Mouse (Mus musculus): ENCODE measurements around the gene Slc22a20. TPM values are rescaled to one million over a fixed set of nuclear protein-coding genes. Genes with fewer than 3 reads are reported as not detected.

Slc22a20 gene
- total RNA-seq, 2 experiments from 2014 or later, result 0.20 to 1.1 TPM

GRCm38 (mm10) chr19:5928104-5928503 is 57.8 kb downstream of the Slc22a20 start:
- ATAC-seq (ENCODE audit: poor library complexity, severe bottlenecking), result no peak

GRCm38 (mm10) chr19:5927532-5927931 is 58.4 kb downstream of the Slc22a20 start:
- no peak for ATAC-seq (ENCODE audit: poor library complexity, severe bottlenecking)

GRCm38 (mm10) chr19:5927026-5927425 is 58.9 kb downstream of the Slc22a20 start:
- ATAC-seq (ENCODE audit: poor library complexity, severe bottlenecking), result no peak

- ATAC-seq (ENCODE audit: poor library complexity, severe bottlenecking), result no peak
Measured at GRCm38 (mm10) chr19:5925311-5925855, 60.6 kb downstream of the Slc22a20 start.

- peak; percentile 95 for ATAC-seq (ENCODE audit: poor library complexity, severe bottlenecking)
Measured at GRCm38 (mm10) chr19:5924713-5925093, 61.2 kb downstream of the Slc22a20 start, which contains the start of gene Cdc42ep2. Gene Cdc42ep2, minus strand, starts transcription at chr19:5924816.

- ATAC-seq (ENCODE audit: poor library complexity, severe bottlenecking), result peak; percentile 76
Measured at GRCm38 (mm10) chr19:5923990-5924712, 61.8 kb downstream of the Slc22a20 start.

GRCm38 (mm10) chr19:5922963-5923362 is 63.0 kb downstream of the Slc22a20 start:
- ATAC-seq (ENCODE audit: poor library complexity, severe bottlenecking), result no peak

GRCm38 (mm10) chr19:5922119-5922942 is 63.6 kb downstream of the Slc22a20 start:
- ATAC-seq (ENCODE audit: poor library complexity, severe bottlenecking), result no peak

GRCm38 (mm10) chr19:5921715-5922114 is 64.2 kb downstream of the Slc22a20 start:
- no peak for ATAC-seq (ENCODE audit: poor library complexity, severe bottlenecking)

Other genes starting within 250 kb of the Slc22a20 start
- 1.5 TPM in 1 of 2 replicates, not detected in the other for gene Ltbp3, start 245.2 kb downstream of the Slc22a20 start, total RNA-seq (2015)
- gene Ltbp3, start 245.2 kb downstream of the Slc22a20 start, total RNA-seq (2017), result 0.18 and 2.8 TPM in 2 replicates
- 20.2 and 21.8 TPM in 2 replicates for gene Scyl1, start 214.7 kb downstream of the Slc22a20 start, total RNA-seq (2015)
- 30.9 and 41.5 TPM in 2 replicates for gene Scyl1, start 214.7 kb downstream of the Slc22a20 start, total RNA-seq (2017)
- gene Frmd8, start 110.9 kb downstream of the Slc22a20 start, total RNA-seq (2015), result 21.4 and 21.9 TPM in 2 replicates
- gene Frmd8, start 110.9 kb downstream of the Slc22a20 start, total RNA-seq (2017), result 19.3 and 23.3 TPM in 2 replicates
- gene Slc25a45, start 108.3 kb downstream of the Slc22a20 start, total RNA-seq (2015), result 55.6 and 67.9 TPM in 2 replicates
- gene Slc25a45, start 108.3 kb downstream of the Slc22a20 start, total RNA-seq (2017), result 69.1 and 73.5 TPM in 2 replicates
- gene Tigd3, start 92.0 kb downstream of the Slc22a20 start, total RNA-seq (2015), result 0.54 and 0.59 TPM in 2 replicates
- 1.0 and 1.8 TPM in 2 replicates for gene Tigd3, start 92.0 kb downstream of the Slc22a20 start, total RNA-seq (2017)
- gene Dpf2, start 73.1 kb downstream of the Slc22a20 start, total RNA-seq (2015), result 52.2 and 52.4 TPM in 2 replicates
- gene Dpf2, start 73.1 kb downstream of the Slc22a20 start, total RNA-seq (2017), result 88.7 and 107 TPM in 2 replicates
- 3.0 and 3.4 TPM in 2 replicates for gene Cdc42ep2, start 61.3 kb downstream of the Slc22a20 start, total RNA-seq (2015)
- 1.7 and 1.9 TPM in 2 replicates for gene Cdc42ep2, start 61.3 kb downstream of the Slc22a20 start, total RNA-seq (2017)
- 36.9 and 37.7 TPM in 2 replicates for gene Pola2, start 21.9 kb downstream of the Slc22a20 start, total RNA-seq (2015)
- 29.0 and 33.7 TPM in 2 replicates for gene Pola2, start 21.9 kb downstream of the Slc22a20 start, total RNA-seq (2017)
- gene Capn1, start 29.8 kb upstream of the Slc22a20 start, total RNA-seq (2015), result 31.1 and 32.2 TPM in 2 replicates
- 53.7 and 54.8 TPM in 2 replicates for gene Capn1, start 29.8 kb upstream of the Slc22a20 start, total RNA-seq (2017)
- 16.8 and 17.8 TPM in 2 replicates for gene Syvn1, start 60.4 kb upstream of the Slc22a20 start, total RNA-seq (2015)
- 6.3 and 7.2 TPM in 2 replicates for gene Syvn1, start 60.4 kb upstream of the Slc22a20 start, total RNA-seq (2017)
- gene Mrpl49, start 71.6 kb upstream of the Slc22a20 start, total RNA-seq (2015), result 28.7 and 35.8 TPM in 2 replicates
- 31.0 and 33.0 TPM in 2 replicates for gene Mrpl49, start 71.6 kb upstream of the Slc22a20 start, total RNA-seq (2017)
- gene Fau, start 71.7 kb upstream of the Slc22a20 start, total RNA-seq (2015), result 2,056 and 2,077 TPM in 2 replicates
- gene Fau, start 71.7 kb upstream of the Slc22a20 start, total RNA-seq (2017), result 1,670 and 1,985 TPM in 2 replicates
- 8.9 and 10.0 TPM in 2 replicates for gene Znhit2, start 75.0 kb upstream of the Slc22a20 start, total RNA-seq (2015)
- 10.4 and 11.3 TPM in 2 replicates for gene Znhit2, start 75.0 kb upstream of the Slc22a20 start, total RNA-seq (2017)
- 4.7 and 8.6 TPM in 2 replicates for gene Tm7sf2, start 82.2 kb upstream of the Slc22a20 start, total RNA-seq (2015)
- gene Tm7sf2, start 82.2 kb upstream of the Slc22a20 start, total RNA-seq (2017), result 4.5 and 4.7 TPM in 2 replicates
- 49.2 and 58.3 TPM in 2 replicates for gene Vps51, start 91.1 kb upstream of the Slc22a20 start, total RNA-seq (2015)
- gene Vps51, start 91.1 kb upstream of the Slc22a20 start, total RNA-seq (2017), result 72.9 and 78.7 TPM in 2 replicates
- not detected in 2 replicates for gene Tmem262, start 93.9 kb upstream of the Slc22a20 start, total RNA-seq (2015)
- not detected in 2 replicates for gene Tmem262, start 93.9 kb upstream of the Slc22a20 start, total RNA-seq (2017)
- gene Gm28374, start 96.1 kb upstream of the Slc22a20 start, total RNA-seq (2015), result not detected in 2 replicates
- 0.33 and 0.51 TPM in 2 replicates for gene Gm28374, start 96.1 kb upstream of the Slc22a20 start, total RNA-seq (2017)
- gene Zfpl1, start 98.8 kb upstream of the Slc22a20 start, total RNA-seq (2015), result 15.3 and 15.8 TPM in 2 replicates
- 29.2 and 33.7 TPM in 2 replicates for gene Zfpl1, start 98.8 kb upstream of the Slc22a20 start, total RNA-seq (2017)
- gene Cdca5, start 98.8 kb upstream of the Slc22a20 start, total RNA-seq (2015), result 30.5 and 32.2 TPM in 2 replicates
- gene Cdca5, start 98.8 kb upstream of the Slc22a20 start, total RNA-seq (2017), result 24.3 and 26.6 TPM in 2 replicates
- 0.62 and 1.2 TPM in 2 replicates for gene AC131692.1, start 108.3 kb upstream of the Slc22a20 start, total RNA-seq (2015)
- gene AC131692.1, start 108.3 kb upstream of the Slc22a20 start, total RNA-seq (2017), result 0.15 TPM in 1 of 2 replicates, not detected in the other
- gene Naaladl1, start 119.6 kb upstream of the Slc22a20 start, total RNA-seq (2015), result 0.32 and 1.2 TPM in 2 replicates
- 0.28 and 0.55 TPM in 2 replicates for gene Naaladl1, start 119.6 kb upstream of the Slc22a20 start, total RNA-seq (2017)
- gene Sac3d1, start 132.5 kb upstream of the Slc22a20 start, total RNA-seq (2015), result 3.4 and 5.7 TPM in 2 replicates
- 3.9 and 4.0 TPM in 2 replicates for gene Sac3d1, start 132.5 kb upstream of the Slc22a20 start, total RNA-seq (2017)
- 9.9 and 13.5 TPM in 2 replicates for gene Snx15, start 142.2 kb upstream of the Slc22a20 start, total RNA-seq (2015)
- gene Snx15, start 142.2 kb upstream of the Slc22a20 start, total RNA-seq (2017), result 5.2 and 6.4 TPM in 2 replicates
- 1.1 and 1.4 TPM in 2 replicates for gene Batf2, start 154.8 kb upstream of the Slc22a20 start, total RNA-seq (2015)
- 0.48 and 0.49 TPM in 2 replicates for gene Batf2, start 154.8 kb upstream of the Slc22a20 start, total RNA-seq (2017)
- gene Arl2, start 155.4 kb upstream of the Slc22a20 start, total RNA-seq (2015), result 9.1 and 10.6 TPM in 2 replicates
- gene Arl2, start 155.4 kb upstream of the Slc22a20 start, total RNA-seq (2017), result 8.0 and 9.7 TPM in 2 replicates
- gene Majin, start 198.2 kb upstream of the Slc22a20 start, total RNA-seq (2015), result 0.58 TPM in 1 of 2 replicates, not detected in the other
- not detected in 2 replicates for gene Majin, start 198.2 kb upstream of the Slc22a20 start, total RNA-seq (2017)
- gene Gpha2, start 240.2 kb upstream of the Slc22a20 start, total RNA-seq (2015), result not detected in 2 replicates
- gene Gpha2, start 240.2 kb upstream of the Slc22a20 start, total RNA-seq (2017), result not detected in 2 replicates
- gene Ppp2r5b, start 249.7 kb upstream of the Slc22a20 start, total RNA-seq (2015), result 5.1 and 5.7 TPM in 2 replicates
- 3.5 and 6.7 TPM in 2 replicates for gene Ppp2r5b, start 249.7 kb upstream of the Slc22a20 start, total RNA-seq (2017)